Mouse (Mus musculus) brain, embryonic 14.5 days (tissue): ENCODE measurements at regions not wholly inside any gene's neighbourhood (a gene's known extent, or its start where the extent isn't known, plus 50 kb on each side); places are given as distances from the start of the nearest gene placed in this dataset.

Experiments used
- CTCF ChIP-seq: fragments of 200-500 bp; IDR thresholded peaks from 2 replicates; pipeline ENCODE4 v1.5.1; 2012; ENCODE audit warnings: inconsistent platforms, mild to moderate bottlenecking, moderate library complexity, borderline replicate concordance; ENCODE audit not compliant: insufficient read depth, insufficient read length; ENCODE audit errors: extremely low read depth
- POLR2A ChIP-seq: fragments of 200-500 bp; IDR thresholded peaks from 2 replicates; pipeline ENCODE4 v1.6.1; 2012; ENCODE audit warnings: mild to moderate bottlenecking, inconsistent platforms, borderline replicate concordance; ENCODE audit not compliant: poor library complexity, insufficient read depth, insufficient read length, severe bottlenecking; ENCODE audit errors: extremely low read depth

DNA sequence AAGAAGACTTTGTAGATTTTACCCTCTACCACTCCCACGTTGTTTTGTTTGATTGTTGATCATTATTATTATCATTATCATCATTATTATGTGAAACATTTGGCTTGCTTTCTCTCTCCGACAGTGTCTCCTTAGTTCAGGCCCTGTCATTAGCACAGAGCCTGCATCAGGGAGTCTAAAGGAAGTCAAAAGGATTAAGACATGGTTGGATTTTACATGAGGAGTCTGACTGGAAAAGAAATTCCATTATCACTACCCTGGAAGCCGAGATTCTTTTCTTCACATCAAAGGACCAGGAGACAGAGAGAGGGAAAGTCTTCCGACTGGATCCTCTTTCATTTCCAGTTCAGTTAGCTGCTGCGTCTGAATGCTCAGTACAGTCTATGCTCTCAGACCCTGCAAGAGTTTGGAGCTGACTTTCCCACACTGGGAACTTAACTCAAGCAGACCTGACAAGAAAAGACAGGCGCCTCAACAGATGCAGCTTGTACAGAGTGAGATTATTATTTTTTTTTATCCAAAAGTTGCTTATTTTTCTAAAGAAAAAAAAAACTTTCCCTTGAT is 184.1 kb upstream of the Btbd3 start:
- no peak for TF ChIP-seq CTCF
- no peak for TF ChIP-seq POLR2A
